Comparison of ENCODE assay signal across 17 mouse cellular contexts in genomic region chr17:30735454-30735853, GRCm38 (mm10).
DNase-seq lines count a peak whose midpoint lies in the region; ATAC-seq and TF ChIP-seq lines count a peak whose summit lies in the region.
"Had no signal": no experiment of that assay in that cellular context is flagged by ENCODE, and none has a peak within 500 bp of the region (broad histone marks: within the 10 kb centered on the region; RNA-seq: fewer than 3 reads in every experiment).

No protein-coding gene starts in this region.

- H3K27ac ChIP-seq in heart, adult 2 months: no peak overlapping the region
- no peak overlapping the region for H3K27ac ChIP-seq in midbrain, postnatal 0 days (ENCODE audit: low read depth, low read length)
- H3K27ac ChIP-seq in midbrain, embryonic 15.5 days: no peak overlapping the region
- no peak overlapping the region for H3K27ac ChIP-seq in stomach, postnatal 0 days (replicated peaks)
- H3K27ac ChIP-seq in lung, postnatal 0 days (ENCODE audit: low read length): no peak overlapping the region

- H3K9ac ChIP-seq in heart, adult 2 months (ENCODE audit: low read depth, low read length): no peak overlapping the region
- no peak overlapping the region for H3K9ac ChIP-seq in midbrain, postnatal 0 days (replicated peaks; ENCODE audit: low read length, poor library complexity, severe bottlenecking)
- no peak overlapping the region for H3K9ac ChIP-seq in midbrain, embryonic 15.5 days
- no peak overlapping the region for H3K9ac ChIP-seq in stomach, postnatal 0 days (ENCODE audit: low read length)
- no peak overlapping the region for H3K9ac ChIP-seq in lung, postnatal 0 days (replicated peaks; ENCODE audit: low read depth)
- H3K9ac ChIP-seq: heart, embryonic 12.5 days had no signal

- ATAC-seq in midbrain, postnatal 0 days (ENCODE audit: low FRiP score): no peak
- ATAC-seq in midbrain, embryonic 15.5 days (replicated peaks): no peak
- no peak for ATAC-seq in stomach, postnatal 0 days (ENCODE audit: low FRiP score, low TSS enrichment)
- no peak for ATAC-seq in lung, postnatal 0 days
- ATAC-seq: activated CD4-positive, CD25-positive, alpha-beta regulatory T cell, adult 4 months had no signal

- no peaks in the 10 kb centered on the region for H3K27me3 ChIP-seq in heart, adult 2 months (ENCODE audit: control insufficient read depth, insufficient read depth, low read length)
- no peaks in the 10 kb centered on the region for H3K27me3 ChIP-seq in midbrain, postnatal 0 days (ENCODE audit: insufficient read depth, low read length)
- no peaks in the 10 kb centered on the region for H3K27me3 ChIP-seq in midbrain, embryonic 15.5 days (replicated peaks)
- H3K27me3 ChIP-seq in stomach, postnatal 0 days (ENCODE audit: control insufficient read depth, insufficient read depth, low read length): no peaks in the 10 kb centered on the region
- no peaks in the 10 kb centered on the region for H3K27me3 ChIP-seq in lung, postnatal 0 days (replicated peaks; ENCODE audit: insufficient read depth, low read length)
- H3K27me3 ChIP-seq: heart, embryonic 12.5 days had no signal

- 0 out of 2 replicates have a peak, but pooled peaks have one; percentile 12 for TF ChIP-seq CTCF in heart, adult 2 months (IDR thresholded peaks at IDR 0.05)
- TF ChIP-seq CTCF in midbrain, postnatal 0 days (IDR thresholded peaks at IDR 0.05): peak; percentile 36
- peak; percentile 21; the same call in 1 of the 2 replicates for TF ChIP-seq CTCF in stomach, postnatal 0 days (IDR thresholded peaks at IDR 0.05; ENCODE audit: low read depth)
- TF ChIP-seq CTCF in lung, postnatal 0 days (IDR thresholded peaks at IDR 0.05): no peak

- TF ChIP-seq EP300 in heart, adult 2 months (IDR thresholded peaks at IDR 0.05; ENCODE audit: insufficient read depth, low read depth, low read length): no peak
- no peak for TF ChIP-seq EP300 in stomach, postnatal 0 days (optimal IDR thresholded peaks at IDR 0.05)
- no peak for TF ChIP-seq EP300 in lung, postnatal 0 days (IDR thresholded peaks at IDR 0.05)

- no peak overlapping the region for H3K4me2 ChIP-seq in midbrain, postnatal 0 days (ENCODE audit: low read depth, low read length, poor library complexity, severe bottlenecking)
- H3K4me2 ChIP-seq in midbrain, embryonic 15.5 days: no peak overlapping the region
- H3K4me2 ChIP-seq in stomach, postnatal 0 days (replicated peaks; ENCODE audit: low read depth): no peak overlapping the region
- no peak overlapping the region for H3K4me2 ChIP-seq in lung, postnatal 0 days (replicated peaks; ENCODE audit: low read depth, low read length)
- H3K4me2 ChIP-seq: heart, embryonic 12.5 days; liver, embryonic 11.5 days had no signal

- TF ChIP-seq POLR2A in heart, adult 2 months (IDR thresholded peaks at IDR 0.05; ENCODE audit: insufficient read depth, low read depth, low read length): no peak

- WGBS in heart, adult 2 months: 90% methylated on average over 2 of the region's 2 CpGs
- 94% methylated on average over 2 of the region's 2 CpGs for WGBS in midbrain, postnatal 0 days
- WGBS in midbrain, embryonic 15.5 days: 100% methylated on average over 2 of the region's 2 CpGs
- 96% methylated on average over 2 of the region's 2 CpGs for WGBS in stomach, postnatal 0 days
- 92% methylated on average over 2 of the region's 2 CpGs for WGBS in lung, postnatal 0 days

- intact Hi-C loops in heart, adult 2 months (cut with DNase I): no loop called here

- no peaks in the 10 kb centered on the region for H3K9me3 ChIP-seq in midbrain, postnatal 0 days (ENCODE audit: low read length)
- no peaks in the 10 kb centered on the region for H3K9me3 ChIP-seq in midbrain, embryonic 15.5 days
- no peaks in the 10 kb centered on the region for H3K9me3 ChIP-seq in stomach, postnatal 0 days (ENCODE audit: control insufficient read depth, low read length)
- H3K9me3 ChIP-seq in lung, postnatal 0 days (ENCODE audit: low read length): 0 out of 2 replicates have a peak, but pooled peaks cover 3% of the 10 kb centered on the region

- H3K79me2 ChIP-seq in heart, adult 2 months (replicated peaks; ENCODE audit: control insufficient read depth, insufficient read depth, low read length): no peaks in the 10 kb centered on the region

- DNase-seq in heart, adult 2 months: no peak
- DNase-seq in heart, postnatal 4 days: no peak
- DNase-seq in midbrain, postnatal 0 days (ENCODE audit: low spot score): no peak
- peak; percentile 11 for DNase-seq in NIH3T3 (ENCODE audit: low read depth)
- DNase-seq in stomach, postnatal 0 days (ENCODE audit: low spot score): no peak
- DNase-seq in lung, postnatal 0 days (ENCODE audit: low spot score): no peak
- DNase-seq in heart, adult 11 months: no peak
- DNase-seq: adrenal gland, postnatal 25 days; cerebellum, adult 9-11 months; gastrocnemius, postnatal 36 days; layer of hippocampus, postnatal 36 days; lung, postnatal 14 days; spleen, adult 18-20 months had no signal

- H3K4me1 ChIP-seq in heart, adult 2 months (ENCODE audit: control insufficient read depth, insufficient read depth, low read length): no peaks in the 10 kb centered on the region
- no peaks in the 10 kb centered on the region for H3K4me1 ChIP-seq in midbrain, postnatal 0 days (ENCODE audit: insufficient read depth, low read length)
- H3K4me1 ChIP-seq in midbrain, embryonic 15.5 days: no peaks in the 10 kb centered on the region
- no peaks in the 10 kb centered on the region for H3K4me1 ChIP-seq in stomach, postnatal 0 days (replicated peaks; ENCODE audit: control insufficient read depth, insufficient read depth)
- no peaks in the 10 kb centered on the region for H3K4me1 ChIP-seq in lung, postnatal 0 days (ENCODE audit: insufficient read depth, low read depth, low read length)
- H3K4me1 ChIP-seq: heart, embryonic 12.5 days had no signal

- H3K4me3 ChIP-seq in heart, adult 2 months: no peak overlapping the region
- H3K4me3 ChIP-seq in midbrain, postnatal 0 days (ENCODE audit: low read depth, low read length): no peak overlapping the region
- H3K4me3 ChIP-seq in midbrain, embryonic 15.5 days: no peak overlapping the region
- no peak overlapping the region for H3K4me3 ChIP-seq in stomach, postnatal 0 days (ENCODE audit: low read depth, low read length)
- no peak overlapping the region for H3K4me3 ChIP-seq in lung, postnatal 0 days (ENCODE audit: low read depth, low read length)
- H3K4me3 ChIP-seq: heart, embryonic 12.5 days had no signal

- no peaks in the 10 kb centered on the region for H3K36me3 ChIP-seq in heart, adult 2 months (ENCODE audit: control insufficient read depth, insufficient read depth, low read length)
- no peaks in the 10 kb centered on the region for H3K36me3 ChIP-seq in midbrain, postnatal 0 days (ENCODE audit: insufficient read depth, low read length)
- H3K36me3 ChIP-seq in midbrain, embryonic 15.5 days (replicated peaks): no peaks in the 10 kb centered on the region
- no peaks in the 10 kb centered on the region for H3K36me3 ChIP-seq in stomach, postnatal 0 days (ENCODE audit: control insufficient read depth, insufficient read depth, low read length)
- no peaks in the 10 kb centered on the region for H3K36me3 ChIP-seq in lung, postnatal 0 days (ENCODE audit: insufficient read depth, low read length)
- H3K36me3 ChIP-seq: heart, embryonic 12.5 days had no signal
